Mouse (Mus musculus): ENCODE results near the gene Sec23b. TPM values are rescaled to one million over a fixed set of nuclear protein-coding genes. Genes with fewer than 3 reads are reported as not detected.

Gene Sec23b
- polyA plus RNA-seq, 1 experiment from 2014 or later, result 107 TPM

Small RNAs within 50 kb of the gene (microRNA-seq; reads per million reads assigned to microRNA genes)
- gene Gm24823, result not detected

Other genes starting within 250 kb of the Sec23b start
- 0.13 and 0.17 TPM in 2 replicates for gene Ovol2, start 224.1 kb upstream of the Sec23b start, polyA plus RNA-seq (2016; fragmentation: Nextera tagmentation; extraction: Ambion mirVana)
- 41.2 and 42.9 TPM in 2 replicates for gene Kat14, start 187.2 kb upstream of the Sec23b start, polyA plus RNA-seq (2016; fragmentation: Nextera tagmentation; extraction: Ambion mirVana)
- gene Pet117, start 187.2 kb upstream of the Sec23b start, polyA plus RNA-seq (2016; fragmentation: Nextera tagmentation; extraction: Ambion mirVana), result 0.49 and 2.3 TPM in 2 replicates
- 4.6 and 4.9 TPM in 2 replicates for gene Dzank1, start 28.8 kb upstream of the Sec23b start, polyA plus RNA-seq (2016; fragmentation: Nextera tagmentation; extraction: Ambion mirVana)
- gene Polr3f, start 28.5 kb upstream of the Sec23b start, polyA plus RNA-seq (2016; fragmentation: Nextera tagmentation; extraction: Ambion mirVana), result 38.9 and 39.5 TPM in 2 replicates
- gene Rbbp9, start 5.4 kb upstream of the Sec23b start, polyA plus RNA-seq (2016; fragmentation: Nextera tagmentation; extraction: Ambion mirVana), result 56.8 and 59.1 TPM in 2 replicates
- gene Smim26, start 37.8 kb downstream of the Sec23b start, polyA plus RNA-seq (2016; fragmentation: Nextera tagmentation; extraction: Ambion mirVana), result 47.5 and 49.8 TPM in 2 replicates
- 35.5 and 39.3 TPM in 2 replicates for gene Dtd1, start 43.7 kb downstream of the Sec23b start, polyA plus RNA-seq (2016; fragmentation: Nextera tagmentation; extraction: Ambion mirVana)

Measured in forebrain, embryonic 12.5 days (tissue).